Mouse (Mus musculus) heart, embryonic 13.5 days (tissue): ENCODE results near the gene Klhl7. TPM values are rescaled to one million over a fixed set of nuclear protein-coding genes. Genes with fewer than 3 reads are reported as not detected.

Experiments
- ATAC-seq: fragments of 200-750 bp; cut with Nextera tagmentation; 2 replicates; pipeline ENCODE4 v1.8.0; 2017; ENCODE audit warnings: moderate TSS enrichment; ENCODE audit not compliant: insufficient number of reproducible peaks, low FRiP score, low TSS enrichment; ENCODE audit errors: extremely low read depth
- H3K27ac ChIP-seq: fragments of 300-500 bp; sonication (generic); replicated peaks from 2 replicates; pipeline ENCODE4 v1.5.1; 2015; ENCODE audit warnings: moderate library complexity, mild to moderate bottlenecking, inconsistent platforms
- H3K27me3 ChIP-seq: fragments of 300-500 bp; sonication (generic); replicated peaks from 2 replicates; pipeline ENCODE4 v1.6.1; 2015; ENCODE audit warnings: mild to moderate bottlenecking, inconsistent platforms
- H3K36me3 ChIP-seq: fragments of 300-500 bp; sonication (generic); 2 replicates; pipeline ENCODE4 v1.6.1; 2015; ENCODE audit warnings: mild to moderate bottlenecking, inconsistent platforms
- H3K4me1 ChIP-seq: fragments of 300-500 bp; sonication (generic); 2 replicates; pipeline ENCODE4 v1.6.1; 2015; ENCODE audit warnings: inconsistent platforms
- H3K4me2 ChIP-seq: fragments of 300-500 bp; sonication (generic); 2 replicates; pipeline ENCODE4 v1.6.1; 2015; ENCODE audit warnings: inconsistent platforms, mild to moderate bottlenecking, moderate library complexity
- H3K4me3 ChIP-seq: fragments of 300-500 bp; sonication (generic); 2 replicates; pipeline ENCODE4 v1.5.1; 2015; ENCODE audit warnings: moderate library complexity, mild to moderate bottlenecking, inconsistent platforms
- H3K9ac ChIP-seq: fragments of 300-500 bp; sonication (generic); 2 replicates; pipeline ENCODE4 v1.6.1; 2015; ENCODE audit warnings: inconsistent platforms, mild to moderate bottlenecking, moderate library complexity
- H3K9me3 ChIP-seq: fragments of 300-500 bp; sonication (generic); 2 replicates; pipeline ENCODE4 v1.6.1; 2016; ENCODE audit warnings: inconsistent platforms
- WGBS: fragments of 180-500 bp; shearing (Covaris S2); methylation state at CpG from one replicate; pipeline ENCODE4 v1.1.7; 2015; ENCODE audit warnings: mixed read lengths; 5-methylcytosine and 5-hydroxymethylcytosine counted together
- polyA plus RNA-seq: library from polyadenylated mRNA; unstranded; fragments of >200 nt; fragmentation: Nextera tagmentation; extraction: Ambion mirVana; gene quantifications from 2 replicates; pipeline ENCODE4 v1.2.1, GENCODE M21; 2015

The Klhl7 gene
- polyA plus RNA-seq, 1 experiment from 2014 or later, result 39.5 TPM

DNA sequence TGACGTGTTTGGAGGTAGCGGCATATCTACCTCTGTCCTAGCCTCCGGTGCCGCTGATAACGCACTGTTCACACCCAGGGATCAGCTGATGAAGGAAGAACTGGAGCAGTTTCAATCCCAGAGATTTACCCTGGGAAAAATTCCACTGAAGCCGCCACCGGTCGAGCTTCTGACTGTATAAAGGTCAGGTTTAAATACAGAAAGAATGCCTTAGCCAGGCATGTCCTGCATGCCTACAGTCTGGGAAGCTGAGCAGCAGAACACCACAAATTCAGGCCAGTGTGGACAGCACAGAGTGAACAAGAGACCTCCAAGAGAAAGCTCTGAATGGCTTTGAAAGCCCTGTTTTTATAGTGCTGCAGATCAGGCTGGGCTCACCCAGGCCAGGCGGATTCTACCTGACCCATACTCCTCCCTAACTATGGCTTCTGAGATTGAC, 81.9 kb downstream of the Klhl7 start:
- ATAC-seq, result no peak
- H3K9me3 ChIP-seq, result 0 out of 2 replicates have a peak, but pooled peaks cover 8% of the 10 kb centered on the region
- no peak overlapping the region for H3K9ac ChIP-seq
- no peak overlapping the region; the same call in 1 of the 2 replicates for H3K4me2 ChIP-seq
- no peaks in the 10 kb centered on the region for H3K27me3 ChIP-seq
- H3K4me3 ChIP-seq, result no peak overlapping the region
- H3K27ac ChIP-seq, result peak overlapping the region; percentile 68
- H3K4me1 ChIP-seq, result peaks cover 7% of the 10 kb centered on the region; the same call in 1 of the 2 replicates
- WGBS, result 70% methylated on average over 9 of the region's 9 CpGs
- H3K36me3 ChIP-seq, result peaks cover 67% of the 10 kb centered on the region

DNA sequence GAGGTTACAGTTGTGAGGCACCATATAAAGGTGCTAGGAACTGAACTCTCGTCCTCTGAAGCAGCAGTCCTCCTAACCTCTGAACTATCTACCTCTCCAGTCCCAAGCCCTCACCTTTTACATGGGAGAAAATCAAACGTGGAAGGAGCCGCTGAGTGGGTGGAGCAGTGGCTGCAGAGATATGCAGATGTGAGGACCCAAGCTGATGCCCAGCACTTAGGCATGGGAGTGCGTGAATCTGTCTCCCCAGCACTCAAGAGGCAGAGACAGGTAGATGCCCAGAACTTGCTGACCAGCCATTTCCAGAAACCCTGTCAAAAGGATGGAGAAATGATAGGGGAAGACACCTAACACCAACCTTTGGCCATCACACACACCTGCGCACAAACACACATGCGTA, 82.7 kb downstream of the Klhl7 start:
- ATAC-seq, result no peak
- Histone ChIP-seq H3K4me1 (peaks cover 7% of the 10 kb centered on the region; the same call in 1 of the 2 replicates), H3K4me2 (no peak overlapping the region), H3K9ac (no peak overlapping the region), H3K27me3 (no peaks in the 10 kb centered on the region), H3K4me3 (no peak overlapping the region), H3K9me3 (0 out of 2 replicates have a peak, but pooled peaks cover 8% of the 10 kb centered on the region), H3K27ac (no peak overlapping the region), H3K36me3 (peaks cover 59% of the 10 kb centered on the region)
- WGBS, result 91% methylated on average over 6 of the region's 6 CpGs

GRCm38 (mm10) chr5:24184011-24184410, 83.6 kb downstream of the Klhl7 start:
- H3K27ac ChIP-seq, result no peak overlapping the region
- no peaks in the 10 kb centered on the region for H3K27me3 ChIP-seq
- H3K4me3 ChIP-seq, result no peak overlapping the region
- H3K36me3 ChIP-seq, result peaks cover 51% of the 10 kb centered on the region
- H3K4me2 ChIP-seq, result no peak overlapping the region
- ATAC-seq, result no peak
- 83% methylated on average over 5 of the region's 5 CpGs for WGBS
- H3K9me3 ChIP-seq, result 0 out of 2 replicates have a peak, but pooled peaks cover 8% of the 10 kb centered on the region
- peaks cover 7% of the 10 kb centered on the region; the same call in 1 of the 2 replicates for H3K4me1 ChIP-seq
- no peak overlapping the region for H3K9ac ChIP-seq

GRCm38 (mm10) chr5:24188476-24188875, 88.1 kb downstream of the Klhl7 start:
- Histone ChIP-seq H3K9me3 (0 out of 2 replicates have a peak, but pooled peaks cover 8% of the 10 kb centered on the region), H3K9ac (no peak overlapping the region), H3K4me1 (peaks cover 8% of the 10 kb centered on the region; the same call in 1 of the 2 replicates), H3K4me2 (no peak overlapping the region), H3K36me3 (peaks cover 17% of the 10 kb centered on the region), H3K4me3 (no peak overlapping the region), H3K27ac (no peak overlapping the region), H3K27me3 (no peaks in the 10 kb centered on the region; the same call in 1 of the 2 replicates)
- 71% methylated on average over 4 of the region's 4 CpGs for WGBS
- no peak for ATAC-seq

DNA sequence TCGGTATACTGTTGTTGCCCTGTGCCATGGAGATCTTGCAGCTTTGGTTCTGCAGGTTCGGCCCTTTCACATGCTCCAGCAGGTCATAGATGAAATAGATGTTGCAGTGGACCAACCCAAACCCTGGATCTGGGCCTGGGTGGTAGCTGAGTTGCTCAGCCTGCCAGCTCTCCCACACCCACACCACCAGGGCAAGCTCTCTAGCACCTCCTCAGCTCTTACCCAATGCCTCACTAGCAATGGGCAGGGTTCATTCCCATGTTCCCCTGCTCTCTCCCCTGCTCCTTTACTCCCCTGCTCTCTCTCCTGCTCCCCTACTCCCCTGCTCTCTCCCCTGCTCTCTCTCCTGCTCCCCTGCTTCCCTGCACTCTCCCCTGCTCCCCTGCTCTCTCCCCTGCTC, 91.4 kb downstream of the Klhl7 start:
- 68% methylated on average over 2 of the region's 2 CpGs for WGBS
- H3K4me2 ChIP-seq, result no peak overlapping the region
- no peak for ATAC-seq
- no peak overlapping the region for H3K4me3 ChIP-seq
- no peaks in the 10 kb centered on the region; the same call in 1 of the 2 replicates for H3K27me3 ChIP-seq
- H3K4me1 ChIP-seq, result peaks cover 8% of the 10 kb centered on the region; the same call in 1 of the 2 replicates
- H3K9ac ChIP-seq, result no peak overlapping the region
- H3K36me3 ChIP-seq, result no peaks in the 10 kb centered on the region
- no peaks in the 10 kb centered on the region for H3K9me3 ChIP-seq
- no peak overlapping the region for H3K27ac ChIP-seq

- H3K4me1 ChIP-seq, result no peaks in the 10 kb centered on the region
- 71% methylated on average over 4 of the region's 4 CpGs for WGBS
Measured at GRCm38 (mm10) chr5:24201006-24201405, 100.6 kb downstream of the Klhl7 start.

DNA sequence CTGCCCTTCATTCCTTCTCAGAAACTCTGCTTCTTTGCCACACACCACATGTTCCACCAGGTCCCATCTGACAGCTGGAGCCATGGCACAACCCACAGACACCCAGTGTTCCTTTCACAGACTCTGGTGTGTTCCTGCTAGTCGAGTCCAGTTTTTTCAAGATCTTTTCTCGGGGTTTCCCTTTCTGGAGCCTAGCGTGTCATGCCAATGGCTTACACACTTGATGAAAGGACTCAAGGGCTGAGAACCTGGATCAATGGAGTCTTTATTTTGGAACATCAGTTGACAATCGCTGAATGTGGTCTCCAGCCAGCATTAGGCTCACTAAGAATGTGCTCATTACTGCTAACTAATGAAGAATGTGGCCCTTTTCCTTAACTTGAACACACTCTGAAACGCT, 102.1 kb downstream of the Klhl7 start:
- WGBS, result 73% methylated on average over 5 of the region's 5 CpGs
- H3K9ac ChIP-seq, result no peak overlapping the region
- no peak for ATAC-seq

More at GRCm38 (mm10) chr5:24201006-24201405, 100.6 kb downstream of the Klhl7 start:
- Histone ChIP-seq H3K27me3 (no peaks in the 10 kb centered on the region), H3K4me2 (no peak overlapping the region), H3K9me3 (no peaks in the 10 kb centered on the region), H3K36me3 (no peaks in the 10 kb centered on the region), H3K27ac (no peak overlapping the region), H3K4me3 (no peak overlapping the region), H3K9ac (no peak overlapping the region)
- ATAC-seq, result no peak

GRCm38 (mm10) chr5:24203266-24203665, 102.9 kb downstream of the Klhl7 start:
- Histone ChIP-seq H3K9ac (no peak overlapping the region), H3K4me3 (no peak overlapping the region), H3K4me1 (no peaks in the 10 kb centered on the region), H3K27ac (no peak overlapping the region), H3K27me3 (no peaks in the 10 kb centered on the region), H3K9me3 (no peaks in the 10 kb centered on the region), H3K36me3 (no peaks in the 10 kb centered on the region), H3K4me2 (no peak overlapping the region)
- 76% methylated on average over 5 of the region's 5 CpGs for WGBS
- no peak for ATAC-seq

More for the DNA sequence above, 102.1 kb downstream of the Klhl7 start:
- Histone ChIP-seq H3K4me1 (no peaks in the 10 kb centered on the region), H3K27me3 (no peaks in the 10 kb centered on the region), H3K9me3 (no peaks in the 10 kb centered on the region), H3K4me3 (no peak overlapping the region), H3K36me3 (no peaks in the 10 kb centered on the region), H3K27ac (no peak overlapping the region), H3K4me2 (no peak overlapping the region)

DNA sequence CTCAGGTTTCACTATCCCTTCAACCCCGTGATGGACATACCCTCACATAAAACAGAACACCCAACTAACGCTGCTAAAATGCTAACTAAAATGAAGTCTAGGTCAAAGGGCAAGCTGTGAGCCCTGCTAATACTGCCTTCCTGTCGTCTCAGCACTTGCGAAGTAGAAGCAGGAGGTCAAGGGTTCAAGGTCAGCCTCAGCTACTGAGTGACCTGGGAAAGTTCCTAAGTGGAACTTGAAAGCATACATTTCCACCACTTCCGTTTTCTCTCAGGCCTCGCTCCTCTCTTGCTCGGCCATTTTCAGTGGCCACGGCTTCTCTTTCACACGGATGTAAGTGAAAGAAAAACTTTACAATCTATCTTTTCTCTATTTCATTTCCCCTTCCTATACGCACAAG, 107.6 kb downstream of the Klhl7 start:
- Histone ChIP-seq H3K4me2 (no peak overlapping the region), H3K27ac (no peak overlapping the region), H3K9me3 (no peaks in the 10 kb centered on the region), H3K36me3 (no peaks in the 10 kb centered on the region), H3K27me3 (no peaks in the 10 kb centered on the region), H3K4me1 (no peaks in the 10 kb centered on the region), H3K4me3 (no peak overlapping the region), H3K9ac (no peak overlapping the region)
- WGBS, result 64% methylated on average over 10 of the region's 10 CpGs
- no peak for ATAC-seq

- no peak overlapping the region for H3K27ac ChIP-seq
- no peaks in the 10 kb centered on the region for H3K9me3 ChIP-seq
- no peaks in the 10 kb centered on the region for H3K27me3 ChIP-seq
- WGBS, result 66% methylated on average over 5 of the region's 5 CpGs
- no peak overlapping the region for H3K9ac ChIP-seq
- H3K4me1 ChIP-seq, result no peaks in the 10 kb centered on the region
- H3K36me3 ChIP-seq, result no peaks in the 10 kb centered on the region
- H3K4me3 ChIP-seq, result no peak overlapping the region
- ATAC-seq, result no peak
- no peak overlapping the region for H3K4me2 ChIP-seq
Measured at GRCm38 (mm10) chr5:24208505-24208904, 108.1 kb downstream of the Klhl7 start.
